Mouse (Mus musculus) embryo, embryonic 11.5 days (tissue): ENCODE results near the gene Men1.

Source experiments
- DNase-seq: peaks from one replicate; pipeline ENCODE4 v3.0.0-alpha.2; 2012; ENCODE audit warnings: low read depth, low spot score

Men1 gene

GRCm38 (mm10) chr19:6338716-6339115 is 3.9 kb downstream of the Men1 start:
- DNase-seq = no peak

- no peak for DNase-seq
These were observed 4.4 kb downstream of the Men1 start for GRCm38 (mm10) chr19:6339191-6339590.

- DNase-seq = no peak
These were observed 5.2 kb downstream of the Men1 start for GRCm38 (mm10) chr19:6339890-6340504.

- peak; percentile 56 for DNase-seq
These were observed 6.0 kb downstream of the Men1 start, which contains the start of gene Map4k2 for GRCm38 (mm10) chr19:6340524-6341452. Gene Map4k2 (plus strand): TSS chr19:6341135.

GRCm38 (mm10) chr19:6341453-6342077 is 6.8 kb downstream of the Men1 start:
- no peak for DNase-seq

- no peak for DNase-seq
These were observed 7.6 kb downstream of the Men1 start for GRCm38 (mm10) chr19:6342276-6342933.

- DNase-seq = no peak
These were observed 8.5 kb downstream of the Men1 start for GRCm38 (mm10) chr19:6343066-6343925.

- DNase-seq = no peak
These were observed 9.2 kb downstream of the Men1 start for GRCm38 (mm10) chr19:6343996-6344395.

- no peak for DNase-seq
These were observed 11.2 kb downstream of the Men1 start for GRCm38 (mm10) chr19:6346023-6346422.

GRCm38 (mm10) chr19:6346661-6347060 is 11.9 kb downstream of the Men1 start:
- DNase-seq = no peak

GRCm38 (mm10) chr19:6347615-6348014 is 12.8 kb downstream of the Men1 start:
- DNase-seq = no peak

GRCm38 (mm10) chr19:6348717-6349116 is 13.9 kb downstream of the Men1 start:
- no peak for DNase-seq

GRCm38 (mm10) chr19:6349215-6349983 is 14.6 kb downstream of the Men1 start:
- no peak for DNase-seq

GRCm38 (mm10) chr19:6351431-6352106 is 16.8 kb downstream of the Men1 start:
- DNase-seq = no peak

- DNase-seq = no peak
These were observed 17.3 kb downstream of the Men1 start for GRCm38 (mm10) chr19:6352107-6352505.

- DNase-seq = no peak
These were observed 19.3 kb downstream of the Men1 start for GRCm38 (mm10) chr19:6354030-6354429.

- DNase-seq = no peak
These were observed 26.5 kb downstream of the Men1 start for GRCm38 (mm10) chr19:6361291-6361690.

GRCm38 (mm10) chr19:6363091-6363410 is 28.3 kb downstream of the Men1 start:
- no peak for DNase-seq

GRCm38 (mm10) chr19:6363411-6364240 is 28.8 kb downstream of the Men1 start, which contains the start of gene Sf1:
Gene Sf1 (plus strand): TSS chr19:6363690.
- DNase-seq = peak; percentile 98
